Mouse (Mus musculus) cortical plate, adult 2 months (tissue): Measurements from ENCODE around the gene Olfr373.

ENCODE experiments used
- CTCF ChIP-seq: fragments of 200-500 bp; IDR thresholded peaks from 2 replicates; pipeline ENCODE4 v1.5.1; 2011; ENCODE audit warnings: mild to moderate bottlenecking, control low read depth, low read length; ENCODE audit not compliant: insufficient read depth; ENCODE audit errors: extremely low read depth
- POLR2A ChIP-seq: fragments of 200-500 bp; IDR thresholded peaks from 2 replicates; pipeline ENCODE4 v1.6.1; 2011; ENCODE audit warnings: mild to moderate bottlenecking, low read length, control low read depth; ENCODE audit not compliant: insufficient read depth; ENCODE audit errors: extremely low read depth

- no peak for TF ChIP-seq POLR2A
- no peak for TF ChIP-seq CTCF
Measured at GRCm38 (mm10) chr8:72149056-72149455, 66.1 kb downstream of the Olfr373 start.
